In genomic region chr7:44641887-44642286, GRCm38 (mm10) we compare ENCODE assay signal across 8 mouse cellular contexts. TPM values are rescaled to one million over a fixed set of nuclear protein-coding genes. Genes with fewer than 3 reads are reported as not detected.
DNase-seq lines count a peak whose midpoint lies in the region; ATAC-seq and TF ChIP-seq lines count a peak whose summit lies in the region.
"Had no signal": no experiment of that assay in that cellular context is flagged by ENCODE, and none has a peak within 500 bp of the region (broad histone marks: within the 10 kb centered on the region; RNA-seq: fewer than 3 reads in every experiment).

No protein-coding gene starts in this region.

- 39% methylated on average over 8 of the region's 8 CpGs for WGBS in hindbrain, embryonic 14.5 days

- no peak for ATAC-seq in hindbrain, embryonic 14.5 days (ENCODE audit: low FRiP score)

- peaks cover 6% of the 10 kb centered on the region; the same call in 1 of the 2 replicates for H3K4me1 ChIP-seq in hindbrain, embryonic 14.5 days (replicated peaks; ENCODE audit: control insufficient read depth, insufficient read depth, low read length)
- H3K4me1 ChIP-seq: liver, embryonic 15.5 days had no signal

- H3K36me3 ChIP-seq in hindbrain, embryonic 14.5 days (replicated peaks; ENCODE audit: control insufficient read depth, insufficient read depth), result no peaks in the 10 kb centered on the region
- H3K36me3 ChIP-seq: liver, embryonic 15.5 days had no signal

- peaks cover 67% of the 10 kb centered on the region for H3K27me3 ChIP-seq in hindbrain, embryonic 14.5 days (ENCODE audit: control insufficient read depth, insufficient read depth, low read length)

- peak; percentile 84 for TF ChIP-seq CTCF in layer of hippocampus, adult 2 months (conservative IDR thresholded peaks at IDR 0.05)

- H3K4me2 ChIP-seq in hindbrain, embryonic 14.5 days (replicated peaks), result no peak overlapping the region
- H3K4me2 ChIP-seq: liver, embryonic 15.5 days had no signal

- peak in 1 of 2 experiments; percentile 82 for DNase-seq in layer of hippocampus, adult 2 months (ENCODE audit: low spot score in 2 of 2)
- no peak for DNase-seq in layer of hippocampus, adult 9-11 months
- peak; percentile 51 for DNase-seq in ES-CJ7 (ENCODE audit: low read depth, low spot score)
- peak; percentile 56 for DNase-seq in adrenal gland, postnatal 25 days
- peak; percentile 31 for DNase-seq in induced T-regulatory cell, adult 2 months (ENCODE audit: low read depth)
- DNase-seq in spleen, postnatal 10 days (ENCODE audit: low spot score in 2 of 2), result peak; percentile 34 to 75
- no peak for DNase-seq in hindbrain, embryonic 14.5 days (ENCODE audit: low spot score)

- H3K9me3 ChIP-seq in hindbrain, embryonic 14.5 days (ENCODE audit: control insufficient read depth, low read length), result peaks cover 3% of the 10 kb centered on the region; the same call in 1 of the 2 replicates
- H3K9me3 ChIP-seq: liver, embryonic 15.5 days had no signal

- H3K27ac ChIP-seq in layer of hippocampus, adult 2 months, result no peak overlapping the region
- no peak overlapping the region for H3K27ac ChIP-seq in hindbrain, embryonic 14.5 days
- H3K27ac ChIP-seq: liver, embryonic 15.5 days had no signal

- no peak overlapping the region for H3K9ac ChIP-seq in hindbrain, embryonic 14.5 days
- H3K9ac ChIP-seq: liver, embryonic 15.5 days had no signal

- H3K4me3 ChIP-seq in layer of hippocampus, adult 2 months, result no peak overlapping the region
- H3K4me3 ChIP-seq in hindbrain, embryonic 14.5 days (replicated peaks; ENCODE audit: low read length), result no peak overlapping the region
- H3K4me3 ChIP-seq: liver, embryonic 15.5 days had no signal

RNA-seq across cellular contexts. Expression of gene Myh14, which starts 28.8 kb away (rescaled TPM):
- total RNA-seq in layer of hippocampus, adult 2 months (2021), result 10 to 100 TPM; 30.4 TPM
- 2.8 and 4.3 TPM in 2 replicates for total RNA-seq in adrenal gland, postnatal 25 days (2021)
- 4.2 and 5.0 TPM in 2 replicates for polyA plus RNA-seq in hindbrain, embryonic 14.5 days (2014; fragmentation: Nextera tagmentation; extraction: Ambion mirVana)

RNA-seq across cellular contexts. Expression of gene Kcnc3, which starts 51.4 kb away (rescaled TPM):
- 100 to 1,000 TPM; 184 to 186 TPM for total RNA-seq in layer of hippocampus, adult 2 months (2021)
- total RNA-seq in adrenal gland, postnatal 25 days (2021), result 5.9 and 6.0 TPM in 2 replicates
- polyA plus RNA-seq in hindbrain, embryonic 14.5 days (2014; fragmentation: Nextera tagmentation; extraction: Ambion mirVana), result 7.2 and 8.6 TPM in 2 replicates

Comparison
In these comparisons a context has a peak if more than half of its experiments do, and no peak if none do; other contexts are left out.
1. DNase-seq: peak in ES-CJ7 (single experiment), adrenal gland, postnatal 25 days (single experiment), induced T-regulatory cell, adult 2 months (single experiment) and spleen, postnatal 10 days (2 of 2); none in layer of hippocampus, adult 9-11 months (single experiment) and hindbrain, embryonic 14.5 days (single experiment).
2. RNA of gene Kcnc3, which starts 51.4 kb away (total RNA-seq): 184 to 186 TPM in layer of hippocampus, adult 2 months; 5.9 to 6.0 TPM in adrenal gland, postnatal 25 days; every median in the first group is over 10 times any median in the second.